Mouse (Mus musculus) neural tube, embryonic 15.5 days (tissue): ENCODE measurements around the gene Usp48. TPM values are rescaled to one million over a fixed set of nuclear protein-coding genes. Genes with fewer than 3 reads are reported as not detected.
"Not testable (repeated sequence)": the region's sequence is repeated elsewhere in the genome, so short reads cannot be mapped to it uniquely, and the experiment has no call there.

Experiments
- ATAC-seq: fragments of 200-750 bp; cut with Nextera tagmentation; 2 replicates; pipeline ENCODE4 v1.8.0; 2017; ENCODE audit warnings: mild to moderate bottlenecking, moderate TSS enrichment, moderate library complexity; ENCODE audit not compliant: low FRiP score
- H3K27ac ChIP-seq: fragments of 300-500 bp; sonication (generic); replicated peaks from 2 replicates; pipeline ENCODE4 v1.5.1; 2015; ENCODE audit warnings: mild to moderate bottlenecking, inconsistent platforms
- H3K27me3 ChIP-seq: fragments of 300-500 bp; sonication (generic); replicated peaks from 2 replicates; pipeline ENCODE4 v1.6.1; 2015; ENCODE audit warnings: inconsistent platforms
- H3K36me3 ChIP-seq: fragments of 300-500 bp; sonication (generic); 2 replicates; pipeline ENCODE4 v1.6.1; 2015; ENCODE audit warnings: inconsistent platforms
- H3K4me1 ChIP-seq: fragments of 300-500 bp; sonication (generic); 2 replicates; pipeline ENCODE4 v1.6.1; 2015; ENCODE audit warnings: inconsistent platforms
- H3K4me2 ChIP-seq: fragments of 300-500 bp; sonication (generic); 2 replicates; pipeline ENCODE4 v1.6.1; 2015; ENCODE audit warnings: inconsistent platforms, mild to moderate bottlenecking, moderate library complexity
- H3K4me3 ChIP-seq: fragments of 300-500 bp; sonication (generic); replicated peaks from 2 replicates; pipeline ENCODE4 v1.5.1; 2015; ENCODE audit warnings: mild to moderate bottlenecking, inconsistent platforms
- H3K9ac ChIP-seq: fragments of 300-500 bp; sonication (generic); replicated peaks from 2 replicates; pipeline ENCODE4 v1.6.1; 2015; ENCODE audit warnings: mild to moderate bottlenecking, inconsistent platforms
- H3K9me3 ChIP-seq: fragments of 300-500 bp; sonication (generic); replicated peaks from 2 replicates; pipeline ENCODE4 v1.6.1; 2016; ENCODE audit warnings: inconsistent platforms
- WGBS: fragments of 180-500 bp; shearing (Covaris S2); methylation state at CpG from one replicate; pipeline ENCODE4 v1.1.7; 2015; ENCODE audit warnings: mixed read lengths; 5-methylcytosine and 5-hydroxymethylcytosine counted together
- polyA plus RNA-seq: library from polyadenylated mRNA; unstranded; fragments of >200 nt; fragmentation: Nextera tagmentation; extraction: Ambion mirVana; gene quantifications from 2 replicates; pipeline ENCODE4 v1.2.1, GENCODE M21; 2015

Usp48 gene
- polyA plus RNA-seq, 1 experiment from 2014 or later, result 61.6 TPM

GRCm38 (mm10) chr4:137581815-137582214, 11.7 kb upstream of the Usp48 start:
- no peaks in the 10 kb centered on the region for H3K36me3 ChIP-seq
- no peak overlapping the region for H3K9ac ChIP-seq
- H3K9me3 ChIP-seq, result no peaks in the 10 kb centered on the region
- peaks cover 7% of the 10 kb centered on the region for H3K4me1 ChIP-seq
- no peak overlapping the region for H3K4me3 ChIP-seq
- ATAC-seq, result no peak
- H3K27ac ChIP-seq, result no peak overlapping the region
- no peak overlapping the region for H3K4me2 ChIP-seq
- H3K27me3 ChIP-seq, result peaks cover 20% of the 10 kb centered on the region
- 45% methylated on average over 3 of the region's 3 CpGs for WGBS

DNA sequence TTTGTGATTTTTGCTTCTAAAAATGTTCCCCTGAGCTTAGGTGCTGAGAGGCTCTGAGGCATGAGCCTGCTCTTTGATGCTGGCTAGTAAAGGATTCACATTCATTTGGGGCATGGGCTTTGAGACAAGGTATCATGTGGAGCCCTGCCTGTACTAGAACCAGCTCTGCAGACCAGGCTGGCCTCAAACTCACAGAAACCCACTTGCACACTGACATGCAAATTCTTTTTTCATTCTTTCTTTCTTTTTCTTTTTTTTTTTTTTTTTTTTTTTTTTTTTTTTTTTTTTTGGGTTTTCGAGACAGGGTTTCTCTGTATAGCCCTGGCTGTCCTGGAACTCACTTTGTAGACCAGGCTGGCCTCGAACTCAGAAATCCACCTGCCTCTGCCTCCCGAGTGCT, 4.5 kb upstream of the Usp48 start:
- H3K4me1 ChIP-seq, H3K4me2 ChIP-seq, H3K9ac ChIP-seq, H3K4me3 ChIP-seq, H3K27ac ChIP-seq, H3K27me3 ChIP-seq, ATAC-seq, H3K9me3 ChIP-seq, H3K36me3 ChIP-seq: not testable (repeated sequence)
- WGBS, result 88% methylated on average over 2 of the region's 3 CpGs

DNA sequence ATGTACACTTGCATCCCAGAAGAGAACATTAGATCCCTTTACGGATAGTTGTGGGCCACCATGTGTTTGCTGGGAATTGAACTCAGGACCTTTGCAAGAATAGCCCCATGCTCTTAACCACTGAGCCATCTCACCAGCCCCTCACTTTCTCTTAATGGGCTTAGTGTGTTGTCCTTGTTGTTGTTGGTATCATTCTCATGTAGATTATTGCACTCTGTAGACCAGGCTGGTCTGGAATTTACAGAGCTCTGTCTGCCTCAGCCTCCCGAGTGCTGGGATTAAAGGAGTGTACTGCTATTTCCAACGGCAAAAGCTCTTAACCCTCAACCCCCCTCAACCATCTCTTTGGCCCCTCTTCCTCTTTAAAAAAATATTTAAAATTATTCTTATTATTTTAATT, 4.0 kb upstream of the Usp48 start:
- 89% methylated on average over 3 of the region's 3 CpGs for WGBS
- Histone ChIP-seq H3K4me1 (no peaks in the 10 kb centered on the region), H3K27ac (no peak overlapping the region), H3K9ac (no peak overlapping the region), H3K36me3 (no peaks in the 10 kb centered on the region), H3K9me3 (no peaks in the 10 kb centered on the region), H3K4me2 (no peak overlapping the region), H3K27me3 (no peaks in the 10 kb centered on the region), H3K4me3 (no peak overlapping the region)
- ATAC-seq, result no peak

DNA sequence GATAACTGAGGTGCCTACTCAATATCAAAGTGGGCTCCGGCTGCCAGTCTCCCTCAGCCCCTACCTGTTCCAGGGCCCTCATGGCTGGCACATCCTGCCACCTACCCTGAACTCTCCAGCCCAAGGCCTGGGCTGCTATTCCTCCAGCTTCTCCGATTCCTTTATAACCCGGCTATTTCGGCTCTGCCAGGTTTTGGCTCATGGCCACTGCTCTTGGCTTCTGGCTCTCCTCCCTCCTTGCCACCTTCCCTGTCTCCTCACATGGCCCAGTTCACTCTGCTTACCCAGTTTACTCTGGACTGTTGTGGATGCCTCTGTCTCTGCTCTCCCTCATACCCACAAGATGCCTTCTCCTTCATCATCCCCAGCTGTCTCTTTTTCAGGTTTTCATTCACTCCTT, 2.6 kb upstream of the Usp48 start:
- H3K27ac ChIP-seq, result no peak overlapping the region
- H3K4me3 ChIP-seq, result no peak overlapping the region
- ATAC-seq, result no peak
- H3K36me3 ChIP-seq, result no peaks in the 10 kb centered on the region
- H3K9ac ChIP-seq, result no peak overlapping the region
- H3K27me3 ChIP-seq, result no peaks in the 10 kb centered on the region
- H3K4me2 ChIP-seq, result no peak overlapping the region
- H3K9me3 ChIP-seq, result no peaks in the 10 kb centered on the region
- peaks cover 12% of the 10 kb centered on the region for H3K4me1 ChIP-seq
- WGBS, result 87% methylated on average over 4 of the region's 4 CpGs

DNA sequence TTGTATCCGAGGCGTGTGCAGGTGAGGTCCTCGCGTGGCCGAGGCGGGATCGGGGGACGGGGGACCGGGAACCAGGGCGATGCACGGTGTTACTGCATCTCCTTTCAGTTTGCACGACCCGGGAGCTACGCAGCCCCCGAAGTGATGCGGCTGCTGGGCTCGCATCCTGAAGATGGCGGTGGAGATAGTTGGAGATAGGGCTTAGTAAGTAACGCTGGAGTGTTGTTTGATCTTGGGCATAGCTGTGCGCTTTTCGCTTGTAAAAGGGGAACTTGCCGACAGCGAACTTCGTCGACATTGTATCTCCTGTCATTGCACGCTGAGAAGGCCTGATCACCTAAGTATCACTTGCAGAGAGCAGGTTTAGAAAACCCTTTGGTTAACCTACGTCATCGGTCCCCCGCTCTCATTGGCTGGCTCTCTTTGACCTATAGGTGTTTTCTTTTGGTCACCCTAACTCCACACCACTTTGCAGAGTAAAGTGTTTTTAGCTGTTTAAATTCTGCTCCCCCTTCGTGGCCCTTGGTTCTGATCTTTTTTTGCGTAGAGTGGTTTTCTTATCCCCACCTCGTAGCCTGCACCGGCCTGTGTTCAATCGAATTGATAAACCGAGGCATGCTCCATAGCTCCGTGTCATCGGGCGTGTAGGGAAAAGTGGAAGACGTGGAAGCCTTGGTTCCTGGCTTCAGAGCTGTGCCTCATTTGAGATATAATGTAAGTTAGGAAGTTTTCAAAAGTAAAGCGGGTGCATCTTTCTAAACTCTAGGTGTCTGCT, 1.1 kb downstream of the Usp48 start:
- Histone ChIP-seq H3K4me2 (peak overlapping the region; percentile 94), H3K27me3 (no peaks in the 10 kb centered on the region), H3K9me3 (no peaks in the 10 kb centered on the region), H3K4me3 (peak overlapping the region; percentile 96), H3K36me3 (no peaks in the 10 kb centered on the region), H3K27ac (peak overlapping the region; percentile 100), H3K4me1 (peaks cover 46% of the 10 kb centered on the region), H3K9ac (peak overlapping the region; percentile 89)
- ATAC-seq, result peak; percentile 30
- 4% methylated on average over 40 of the region's 40 CpGs for WGBS

- H3K4me2 ChIP-seq, result no peak overlapping the region
- 93% methylated on average over 4 of the region's 4 CpGs for WGBS
- H3K36me3 ChIP-seq, result no peaks in the 10 kb centered on the region
- H3K27me3 ChIP-seq, result no peaks in the 10 kb centered on the region
- H3K9me3 ChIP-seq, result no peaks in the 10 kb centered on the region
- H3K4me3 ChIP-seq, result no peak overlapping the region
- no peak overlapping the region for H3K9ac ChIP-seq
- H3K27ac ChIP-seq, result no peak overlapping the region
- no peak for ATAC-seq
- peaks cover 57% of the 10 kb centered on the region for H3K4me1 ChIP-seq
Observed at GRCm38 (mm10) chr4:137597098-137597630, 3.6 kb downstream of the Usp48 start.

DNA sequence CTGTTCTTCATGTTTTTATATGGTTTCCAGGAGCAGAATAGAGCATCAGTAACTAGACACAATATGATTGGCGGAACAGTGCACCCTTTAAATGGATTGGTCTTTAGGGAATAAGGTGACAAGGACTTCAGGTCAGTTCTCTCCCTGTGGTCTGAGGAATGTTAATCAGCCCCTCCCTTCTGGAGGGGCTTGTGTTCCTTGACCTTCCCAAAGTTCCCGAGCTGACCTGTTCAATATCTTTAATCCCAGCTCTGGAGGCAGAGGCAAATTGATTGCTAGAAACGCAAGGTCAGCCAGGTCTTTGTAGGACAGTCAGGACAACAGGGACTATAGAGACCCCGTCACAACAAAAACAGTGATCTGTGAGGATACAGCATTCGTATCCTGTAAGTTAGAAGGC, 5.0 kb downstream of the Usp48 start:
- peaks cover 61% of the 10 kb centered on the region for H3K4me1 ChIP-seq
- H3K36me3 ChIP-seq, result no peaks in the 10 kb centered on the region
- H3K27me3 ChIP-seq, result no peaks in the 10 kb centered on the region
- H3K4me3 ChIP-seq, result no peak overlapping the region
- H3K4me2 ChIP-seq, result no peak overlapping the region
- no peak overlapping the region for H3K9ac ChIP-seq
- H3K9me3 ChIP-seq, result no peaks in the 10 kb centered on the region
- no peak overlapping the region for H3K27ac ChIP-seq
- WGBS, result 88% methylated on average over 5 of the region's 5 CpGs
- no peak for ATAC-seq

DNA sequence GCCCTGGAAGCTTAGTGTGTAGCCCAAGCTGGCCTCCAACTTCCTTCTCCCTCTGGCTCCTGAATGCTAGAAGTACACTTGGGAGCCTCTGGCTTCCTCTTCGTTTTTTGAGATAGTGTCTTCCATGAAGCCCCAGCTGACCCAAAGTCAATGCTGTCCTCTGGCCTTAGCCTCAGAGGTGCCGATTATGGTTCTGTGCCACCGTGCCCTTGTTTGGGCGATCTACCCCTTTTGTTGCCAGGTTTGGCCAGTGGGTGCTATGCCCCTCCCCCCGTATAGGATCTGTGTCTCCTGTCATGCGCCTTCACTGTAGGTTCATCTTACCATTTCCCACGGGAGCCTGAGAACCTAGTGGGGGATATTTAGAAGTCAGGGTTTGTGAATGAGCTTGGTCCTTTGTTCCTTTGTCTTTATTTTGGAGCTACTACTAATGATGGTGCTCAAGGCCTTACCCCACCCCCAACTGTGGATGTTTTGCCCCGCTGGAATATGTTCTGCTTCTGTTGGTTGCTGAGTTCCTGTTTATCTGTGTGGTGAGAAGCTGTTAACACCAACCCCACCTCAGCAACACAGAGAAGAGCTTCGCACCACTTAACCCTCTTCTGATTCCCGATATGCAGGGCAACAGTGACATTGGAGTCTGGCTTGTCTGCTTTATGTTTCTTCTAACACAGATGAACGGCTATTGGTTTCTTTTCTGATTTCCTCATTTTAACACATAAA, 10.1 kb downstream of the Usp48 start:
- Histone ChIP-seq H3K9ac (no peak overlapping the region), H3K4me1 (peaks cover 29% of the 10 kb centered on the region), H3K9me3 (no peaks in the 10 kb centered on the region), H3K4me2 (no peak overlapping the region), H3K27me3 (no peaks in the 10 kb centered on the region), H3K27ac (no peak overlapping the region), H3K4me3 (no peak overlapping the region), H3K36me3 (peaks cover 33% of the 10 kb centered on the region)
- WGBS, result 82% methylated on average over 11 of the region's 11 CpGs
- no peak for ATAC-seq

DNA sequence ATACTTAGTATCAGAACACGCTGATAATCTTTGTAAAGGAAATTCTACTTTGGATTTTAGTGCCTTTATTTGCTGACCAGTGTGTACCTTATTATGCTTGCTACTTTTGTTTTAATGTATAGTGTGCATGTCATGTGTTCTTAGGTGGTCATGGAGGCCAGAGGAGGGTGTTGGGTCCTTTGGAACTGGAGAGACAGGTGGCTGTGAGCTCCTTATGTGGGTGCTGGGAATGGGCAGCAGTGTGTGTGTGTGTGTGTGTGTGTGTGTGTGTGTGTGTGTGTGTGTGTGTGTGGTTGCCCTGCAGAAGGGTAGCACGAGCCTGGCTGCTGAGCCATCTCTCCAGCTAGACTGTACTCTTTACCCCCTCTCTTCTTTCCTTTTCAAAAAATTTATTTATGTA, 13.5 kb downstream of the Usp48 start:
- H3K9me3 ChIP-seq, result no peaks in the 10 kb centered on the region
- no peak overlapping the region for H3K4me2 ChIP-seq
- no peak overlapping the region for H3K27ac ChIP-seq
- ATAC-seq, result no peak
- H3K36me3 ChIP-seq, result peaks cover 66% of the 10 kb centered on the region
- H3K27me3 ChIP-seq, result no peaks in the 10 kb centered on the region
- no peak overlapping the region for H3K4me3 ChIP-seq
- WGBS, result 92% methylated on average over 2 of the region's 2 CpGs
- H3K4me1 ChIP-seq, result peaks cover 7% of the 10 kb centered on the region; the same call in 1 of the 2 replicates
- no peak overlapping the region for H3K9ac ChIP-seq

GRCm38 (mm10) chr4:137609281-137609680, 15.7 kb downstream of the Usp48 start:
- peaks cover 89% of the 10 kb centered on the region for H3K36me3 ChIP-seq
- H3K27me3 ChIP-seq, result no peaks in the 10 kb centered on the region
- 82% methylated on average over 7 of the region's 7 CpGs for WGBS
- H3K4me1 ChIP-seq, result no peaks in the 10 kb centered on the region
- ATAC-seq, result no peak
- H3K9me3 ChIP-seq, result no peaks in the 10 kb centered on the region
- no peak overlapping the region for H3K4me2 ChIP-seq
- H3K27ac ChIP-seq, result no peak overlapping the region
- no peak overlapping the region for H3K9ac ChIP-seq
- no peak overlapping the region for H3K4me3 ChIP-seq

GRCm38 (mm10) chr4:137609702-137610101, 16.1 kb downstream of the Usp48 start:
- Histone ChIP-seq H3K9me3 (no peaks in the 10 kb centered on the region), H3K4me3 (no peak overlapping the region), H3K36me3 (peaks cover 92% of the 10 kb centered on the region), H3K4me1 (no peaks in the 10 kb centered on the region), H3K9ac (no peak overlapping the region), H3K27ac (no peak overlapping the region), H3K27me3 (no peaks in the 10 kb centered on the region), H3K4me2 (no peak overlapping the region)
- WGBS, result 88% methylated on average over 7 of the region's 7 CpGs
- no peak for ATAC-seq

- H3K36me3 ChIP-seq, result peaks cover 91% of the 10 kb centered on the region
- ATAC-seq, result no peak
- no peaks in the 10 kb centered on the region for H3K9me3 ChIP-seq
- no peak overlapping the region for H3K27ac ChIP-seq
- H3K27me3 ChIP-seq, result no peaks in the 10 kb centered on the region
- no peaks in the 10 kb centered on the region for H3K4me1 ChIP-seq
- H3K9ac ChIP-seq, result no peak overlapping the region
- H3K4me3 ChIP-seq, result no peak overlapping the region
- no peak overlapping the region for H3K4me2 ChIP-seq
- WGBS, result 80% methylated on average over 15 of the region's 15 CpGs
Observed at GRCm38 (mm10) chr4:137610256-137610655, 16.7 kb downstream of the Usp48 start.
